Mouse (Mus musculus): ENCODE measurements around the gene Gucy1a1.

DNA sequence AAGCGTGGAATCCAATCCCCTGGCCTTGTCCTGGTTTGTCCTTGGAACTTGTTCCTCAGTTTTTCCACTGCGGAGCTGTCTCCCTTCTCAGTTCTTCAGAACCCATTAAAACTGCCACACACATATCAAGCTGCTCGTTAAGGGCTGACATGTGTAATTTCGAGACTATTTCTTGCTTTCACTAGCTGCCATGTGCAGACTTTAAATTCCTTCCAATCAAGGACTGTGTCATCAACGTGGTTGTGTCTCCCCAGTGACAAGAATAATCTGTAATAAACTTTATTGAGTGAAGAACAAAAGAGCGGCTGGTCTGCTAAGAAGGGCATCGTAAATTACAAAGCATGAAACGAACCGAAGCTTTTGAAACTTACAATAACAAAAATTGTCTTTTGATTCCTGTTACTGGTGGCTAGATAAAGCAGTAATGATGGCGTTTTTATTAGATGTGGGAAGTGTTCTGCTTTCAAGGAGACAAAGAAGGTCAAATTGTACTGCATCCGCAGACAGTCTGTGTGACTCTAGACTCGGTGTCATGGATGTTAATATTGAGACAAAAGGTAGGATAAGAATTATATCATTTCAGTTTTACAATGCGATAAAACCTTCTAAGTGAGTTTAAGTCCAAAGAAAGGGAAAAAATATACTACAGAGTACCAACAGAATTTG, 7.5 kb downstream of the Gucy1a1 start:
- TF ChIP-seq CTCF (IDR thresholded peaks at IDR 0.05; ENCODE audit: low read depth) (no peak), EP300 (IDR thresholded peaks at IDR 0.05; ENCODE audit: low read depth) (no peak)

Data from heart, postnatal 0 days (tissue).